Mouse (Mus musculus) ES-Bruce4 (cell line): ENCODE results near the gene Slc19a3. TPM values are rescaled to one million over a fixed set of nuclear protein-coding genes. Genes with fewer than 3 reads are reported as not detected.

Experiments used
- H3K27ac ChIP-seq: 2 replicates; pipeline ENCODE4 v1.5.1; 2012; ENCODE audit warnings: low read length, inconsistent platforms; ENCODE audit not compliant: insufficient read depth
- H3K27me3 ChIP-seq: 2 replicates; pipeline ENCODE4 v1.6.1; 2012; ENCODE audit warnings: mild to moderate bottlenecking, low read length, inconsistent platforms; ENCODE audit not compliant: control insufficient read depth, poor library complexity, insufficient read depth, severe bottlenecking
- H3K36me3 ChIP-seq: 2 replicates; pipeline ENCODE4 v1.6.1; 2012; ENCODE audit warnings: inconsistent platforms, mild to moderate bottlenecking, low read length, moderate library complexity; ENCODE audit not compliant: control insufficient read depth, poor library complexity, insufficient read depth, severe bottlenecking
- H3K4me1 ChIP-seq: one replicate; pipeline ENCODE4 v1.8.1; 2011; ENCODE audit warnings: low read length; ENCODE audit not compliant: control insufficient read depth, insufficient read depth
- H3K4me3 ChIP-seq: 2 replicates; pipeline ENCODE4 v1.5.1; 2011; ENCODE audit warnings: low read depth, mild to moderate bottlenecking, low read length
- H3K9ac ChIP-seq: 2 replicates; pipeline ENCODE4 v1.6.1; 2012; ENCODE audit warnings: low read depth, mild to moderate bottlenecking, inconsistent platforms; ENCODE audit not compliant: poor library complexity, severe bottlenecking
- H3K9me3 ChIP-seq: replicated peaks from 2 replicates; pipeline ENCODE4 v1.6.1; 2012; ENCODE audit warnings: mild to moderate bottlenecking, low read length, inconsistent platforms; ENCODE audit not compliant: control insufficient read depth, poor library complexity, insufficient read depth, severe bottlenecking
- CTCF ChIP-seq: IDR thresholded peaks from one replicate; pipeline ENCODE4 v1.8.1; 2011; ENCODE audit warnings: low read depth, low read length
- EP300 ChIP-seq: IDR thresholded peaks from 2 replicates; pipeline ENCODE4 v1.6.1; 2011; ENCODE audit warnings: low read depth, low read length; ENCODE audit not compliant: insufficient read depth
- POLR2A ChIP-seq: IDR thresholded peaks from one replicate; pipeline ENCODE4 v1.8.1; 2011; ENCODE audit warnings: low read length; ENCODE audit not compliant: insufficient read depth
- polyA plus RNA-seq: library from polyadenylated mRNA; stranded (reverse); fragments of >200 nt; gene quantifications from 2 replicates; pipeline ENCODE4 v1.2.4, GENCODE M21; 2011; ENCODE audit warnings: low read depth; ENCODE audit not compliant: missing spikeins, insufficient read depth, insufficient read length

Slc19a3 gene
- polyA plus RNA-seq, 1 experiment = 4.2 TPM

DNA sequence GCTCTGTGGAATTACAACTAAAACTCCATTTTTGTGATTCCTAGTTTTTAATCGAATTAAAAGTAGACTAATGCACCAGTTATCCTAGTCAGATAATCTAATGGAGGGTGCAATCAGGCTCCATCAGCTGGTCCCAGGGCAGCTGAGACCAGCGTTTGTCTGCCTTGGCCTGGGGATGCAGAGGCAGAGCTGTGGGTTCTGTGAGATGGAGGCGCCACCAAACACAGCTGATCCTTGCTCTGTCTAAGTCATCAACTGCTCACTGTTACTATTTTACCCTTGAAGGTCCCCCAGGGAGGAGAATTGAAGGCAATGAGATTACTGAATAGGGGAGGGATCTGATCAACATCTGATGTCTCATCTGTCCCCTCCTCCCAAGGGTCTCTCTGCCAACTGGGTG, 71.8 kb downstream of the Slc19a3 start:
- TF ChIP-seq POLR2A (no peak), CTCF (no peak), EP300 (no peak)
- H3K4me3 ChIP-seq = no peak overlapping the region
- no peaks in the 10 kb centered on the region for H3K27me3 ChIP-seq
- no peaks in the 10 kb centered on the region for H3K4me1 ChIP-seq
- 0 out of 2 replicates have a peak, but pooled peaks cover 3% of the 10 kb centered on the region for H3K9me3 ChIP-seq
- no peak overlapping the region for H3K27ac ChIP-seq
- no peaks in the 10 kb centered on the region for H3K36me3 ChIP-seq
- no peak overlapping the region for H3K9ac ChIP-seq

Other genes starting within 250 kb of the Slc19a3 start
- 124 and 133 TPM in 2 replicates for gene Agfg1, start 199.0 kb downstream of the Slc19a3 start, polyA plus RNA-seq
- 1.1 TPM in 1 of 2 replicates, not detected in the other for gene A030005L19Rik, start 125.1 kb downstream of the Slc19a3 start, polyA plus RNA-seq
- not detected in 2 replicates for gene A030014E15Rik, start 113.5 kb downstream of the Slc19a3 start, polyA plus RNA-seq
- not detected in 2 replicates for gene Gm6217, start 107.0 kb downstream of the Slc19a3 start, polyA plus RNA-seq
- gene A030003K21Rik, start 95.1 kb downstream of the Slc19a3 start, polyA plus RNA-seq = not detected in 2 replicates
- not detected in 2 replicates for gene Gm7544, start 82.4 kb downstream of the Slc19a3 start, polyA plus RNA-seq
- gene Gm47955, start 78.2 kb downstream of the Slc19a3 start, polyA plus RNA-seq = not detected in 2 replicates
- not detected in 2 replicates for gene Gm47959, start 37.9 kb downstream of the Slc19a3 start, polyA plus RNA-seq
- not detected in 2 replicates for gene Krtap28-10, start 4.0 kb upstream of the Slc19a3 start, polyA plus RNA-seq
- not detected in 2 replicates for gene Gm47969, start 6.5 kb upstream of the Slc19a3 start, polyA plus RNA-seq
- gene A030005K14Rik, start 20.9 kb upstream of the Slc19a3 start, polyA plus RNA-seq = not detected in 2 replicates
- gene Krtap28-13, start 22.5 kb upstream of the Slc19a3 start, polyA plus RNA-seq = not detected in 2 replicates
- gene Ccl20, start 78.3 kb upstream of the Slc19a3 start, polyA plus RNA-seq = 0.78 TPM in 1 of 2 replicates, not detected in the other
- not detected in 2 replicates for gene Daw1, start 121.3 kb upstream of the Slc19a3 start, polyA plus RNA-seq